Mouse (Mus musculus): ENCODE results near the gene Sgta. TPM values are rescaled to one million over a fixed set of nuclear protein-coding genes. Genes with fewer than 3 reads are reported as not detected.

The Sgta gene
- total and polyA plus RNA-seq, 3 experiments: 67.6 to 123 (median 104) TPM

DNA sequence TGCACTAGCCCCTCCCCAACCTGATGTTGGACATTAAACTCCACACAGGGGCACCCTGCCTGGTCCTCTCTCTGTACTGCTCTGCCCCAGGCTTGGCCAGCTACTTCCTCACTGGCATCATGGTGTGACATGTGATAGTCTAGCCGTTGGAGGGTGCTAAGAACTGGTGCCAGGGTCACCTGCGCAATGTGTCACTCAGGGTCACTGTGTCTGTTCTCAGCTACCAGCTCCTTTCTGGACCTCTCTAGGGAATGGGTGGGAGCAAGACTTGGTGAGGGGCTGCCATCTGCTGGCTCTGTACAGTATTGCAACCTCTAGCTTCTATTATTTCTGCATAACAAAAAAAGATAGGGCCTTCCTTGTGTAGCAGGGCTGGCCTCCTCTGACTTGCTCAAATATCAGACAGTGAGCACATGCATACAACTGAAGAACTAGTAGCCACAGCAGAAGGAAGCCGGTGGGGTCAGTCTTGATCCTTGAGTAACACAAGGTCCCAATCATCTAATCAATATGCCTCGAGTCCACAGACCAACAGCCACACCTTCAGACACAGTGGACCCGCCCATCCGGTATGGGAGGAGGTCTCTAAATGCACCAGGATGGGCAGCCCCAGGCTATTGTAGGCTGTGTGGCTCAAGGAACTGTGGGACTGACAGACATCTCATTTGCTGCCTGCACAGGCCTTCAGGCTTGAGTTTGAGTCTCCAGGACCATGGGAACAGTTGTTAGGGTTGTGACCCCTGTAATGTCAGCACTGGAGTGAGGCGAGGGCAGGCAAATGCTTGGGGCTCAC, 22.4 kb upstream of the Sgta start:
- no peaks in the 10 kb centered on the region for H3K4me1 ChIP-seq (ENCODE audit: control insufficient read depth in 1 of 2, insufficient read depth in 2 of 2)
- H3K79me2 ChIP-seq (replicated peaks; ENCODE audit: control insufficient read depth, extremely low read depth, insufficient read depth, poor library complexity, severe bottlenecking): no peaks in the 10 kb centered on the region
- TF ChIP-seq ELF1 (IDR thresholded peaks at IDR 0.05; ENCODE audit: low read depth, low read length) (no peak), KAT2A (IDR thresholded peaks at IDR 0.05; ENCODE audit: insufficient replicate concordance, low read length) (no peak), NELFE (IDR thresholded peaks at IDR 0.05; ENCODE audit: low read depth, low read length) (no peak), CTCF (conservative IDR thresholded peaks at IDR 0.05 in 1 of 2, IDR thresholded peaks at IDR 0.05 in 1 of 2; ENCODE audit: low read depth in 2 of 2, low read length in 2 of 2) (peak; percentile 78 to 87), MYC (IDR thresholded peaks at IDR 0.05; ENCODE audit: low read depth, low read length) (no peak), MAZ (IDR thresholded peaks at IDR 0.05; ENCODE audit: low read depth, low read length) (no peak), MAX (IDR thresholded peaks at IDR 0.05; ENCODE audit: low read length) (no peak), PAX5 (IDR thresholded peaks at IDR 0.05; ENCODE audit: low read length) (no peak), IRF4 (IDR thresholded peaks at IDR 0.05; ENCODE audit: low read depth, low read length) (no peak), RAD21 (IDR thresholded peaks at IDR 0.05; ENCODE audit: low read depth, low read length) (peak; percentile 84), ETS1 (conservative IDR thresholded peaks at IDR 0.05; ENCODE audit: low read depth, low read length) (no peak), SMC3 (IDR thresholded peaks at IDR 0.05; ENCODE audit: low read depth, low read length) (peak; percentile 73)
- no peak overlapping the region for H3K4me2 ChIP-seq (ENCODE audit: insufficient read depth, low read depth, poor library complexity, severe bottlenecking)
- peaks cover 55 to 73% of the 10 kb centered on the region in 2 experiments for H3K36me3 ChIP-seq (replicated peaks in 1 of 2; ENCODE audit: control insufficient read depth in 1 of 2, insufficient read depth in 1 of 2, low read length in 1 of 2)
- no peaks in the 10 kb centered on the region for H3K27me3 ChIP-seq (replicated peaks)
- H3K4me3 ChIP-seq (replicated peaks in 1 of 3; ENCODE audit: low read depth in 2 of 3, low read length in 2 of 3, poor library complexity in 1 of 3): no peak overlapping the region
- in situ Hi-C loops (cut with MboI; ENCODE audit: low pct_ligation_motif_present, low pct_unique_long_range_greater_than_20kb, low sequenced_read_pairs): no loop called here
- H3K9ac ChIP-seq (ENCODE audit: insufficient read depth, low read depth): no peak overlapping the region
- peaks cover 2% of the 10 kb centered on the region for H3K9me3 ChIP-seq (replicated peaks; ENCODE audit: low read length)
- no peak overlapping the region for H3K27ac ChIP-seq (ENCODE audit: insufficient read depth, low read depth)
- dilution Hi-C loops (cut with MboI; ENCODE audit: extremely low pct_ligation_motif_present, extremely low pct_unique_long_range_greater_than_20kb, low sequenced_read_pairs): no loop called here
- peak; percentile 67 for DNase-seq (ENCODE audit: extremely low read depth)

DNA sequence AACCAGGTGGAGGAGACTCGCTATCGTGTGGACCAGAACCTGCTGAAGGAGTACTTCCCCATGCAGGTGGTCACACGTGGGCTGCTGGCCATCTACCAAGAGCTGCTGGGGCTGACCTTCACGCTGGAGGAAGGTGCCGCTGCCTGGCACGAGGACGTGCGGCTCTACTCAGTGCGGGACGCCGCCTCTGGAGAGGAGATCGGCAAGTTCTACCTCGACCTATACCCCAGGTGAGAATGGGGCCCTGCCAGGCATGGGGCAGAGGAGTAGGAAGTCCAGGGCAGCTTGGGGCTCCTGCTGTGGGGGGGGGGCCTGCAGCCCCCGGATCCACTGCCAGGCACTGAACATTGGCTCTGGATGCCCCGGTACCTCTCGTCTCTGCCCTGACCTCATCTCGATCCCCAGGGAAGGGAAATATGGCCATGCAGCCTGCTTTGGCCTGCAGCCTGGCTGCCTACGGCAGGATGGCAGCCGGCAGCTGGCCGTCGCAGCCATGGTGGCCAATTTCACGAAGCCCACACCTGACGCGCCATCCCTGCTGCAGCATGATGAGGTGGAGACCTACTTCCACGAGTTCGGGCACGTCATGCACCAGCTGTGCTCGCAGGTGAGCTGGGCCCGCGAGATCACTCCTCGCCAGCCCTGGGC, 20.2 kb upstream of the Sgta start:
- Histone ChIP-seq H3K4me3 (replicated peaks in 1 of 3; ENCODE audit: low read depth in 2 of 3, low read length in 2 of 3, poor library complexity in 1 of 3) (no peak overlapping the region), H3K9me3 (replicated peaks; ENCODE audit: low read length) (no peaks in the 10 kb centered on the region), H3K27ac (ENCODE audit: insufficient read depth, low read depth) (no peak overlapping the region), H3K79me2 (replicated peaks; ENCODE audit: control insufficient read depth, extremely low read depth, insufficient read depth, poor library complexity, severe bottlenecking) (no peaks in the 10 kb centered on the region), H3K4me1 (ENCODE audit: control insufficient read depth in 1 of 2, insufficient read depth in 2 of 2) (peaks cover 0 to 5% of the 10 kb centered on the region in 2 experiments; a peak in 2 of 4 replicates), H3K9ac (ENCODE audit: insufficient read depth, low read depth) (no peak overlapping the region), H3K36me3 (replicated peaks in 1 of 2; ENCODE audit: control insufficient read depth in 1 of 2, insufficient read depth in 1 of 2, low read length in 1 of 2) (peaks cover 71 to 95% of the 10 kb centered on the region in 2 experiments), H3K27me3 (replicated peaks) (no peaks in the 10 kb centered on the region), H3K4me2 (ENCODE audit: insufficient read depth, low read depth, poor library complexity, severe bottlenecking) (no peak overlapping the region)
- no peak for TF ChIP-seq ZC3H11A (IDR thresholded peaks at IDR 0.05; ENCODE audit: low read depth, low read length)
- in situ Hi-C loops (cut with MboI; ENCODE audit: low pct_ligation_motif_present, low pct_unique_long_range_greater_than_20kb, low sequenced_read_pairs) (no loop called here), dilution Hi-C loops (cut with MboI; ENCODE audit: extremely low pct_ligation_motif_present, extremely low pct_unique_long_range_greater_than_20kb, low sequenced_read_pairs) (no loop called here)
- no peak for DNase-seq (ENCODE audit: extremely low read depth)

Data from CH12.LX (cell line).